Comparison of ENCODE assay signal across 15 mouse cellular contexts in genomic region chr11:85792534-85793215, GRCm38 (mm10). TPM values are rescaled to one million over a fixed set of nuclear protein-coding genes. Genes with fewer than 3 reads are reported as not detected.
DNase-seq lines count a peak whose midpoint lies in the region; ATAC-seq and TF ChIP-seq lines count a peak whose summit lies in the region.
"Had no signal": no experiment of that assay in that cellular context is flagged by ENCODE, and none has a peak within 500 bp of the region (broad histone marks: within the 10 kb centered on the region; RNA-seq: fewer than 3 reads in every experiment).

No protein-coding gene starts in this region.

- H3K9me3 ChIP-seq in liver, embryonic 11.5 days (ENCODE audit: control insufficient read depth, low read length): no peaks in the 10 kb centered on the region
- no peaks in the 10 kb centered on the region for H3K9me3 ChIP-seq in kidney, embryonic 15.5 days (replicated peaks)
- no peaks in the 10 kb centered on the region for H3K9me3 ChIP-seq in stomach, embryonic 15.5 days
- H3K9me3 ChIP-seq: forebrain, embryonic 13.5 days; G1E; midbrain, embryonic 12.5 days; neural tube, embryonic 12.5 days had no signal

- no peaks in the 10 kb centered on the region; the same call in 1 of the 2 replicates for H3K4me1 ChIP-seq in liver, adult 2 months (ENCODE audit: control insufficient read depth, insufficient read depth, low read length)
- H3K4me1 ChIP-seq in liver, embryonic 11.5 days (replicated peaks; ENCODE audit: control insufficient read depth, insufficient read depth, low read length): peaks cover 23% of the 10 kb centered on the region
- H3K4me1 ChIP-seq in kidney, embryonic 15.5 days: peaks cover 38% of the 10 kb centered on the region
- peaks cover 13% of the 10 kb centered on the region; the same call in 1 of the 2 replicates for H3K4me1 ChIP-seq in stomach, embryonic 15.5 days
- H3K4me1 ChIP-seq: forebrain, embryonic 13.5 days; midbrain, embryonic 12.5 days; neural tube, embryonic 12.5 days had no signal

- no peak for ATAC-seq in liver, embryonic 11.5 days (replicated peaks; ENCODE audit: low FRiP score)
- peak; percentile 88 for ATAC-seq in kidney, embryonic 15.5 days (replicated peaks; ENCODE audit: low FRiP score)
- peak; percentile 76 for ATAC-seq in stomach, embryonic 15.5 days (ENCODE audit: insufficient read depth, low FRiP score, low read depth)
- ATAC-seq: forebrain, embryonic 13.5 days had no signal

- H3K4me2 ChIP-seq in liver, embryonic 11.5 days: no peak overlapping the region
- H3K4me2 ChIP-seq in kidney, embryonic 15.5 days: no peak overlapping the region
- H3K4me2 ChIP-seq in stomach, embryonic 15.5 days: no peak overlapping the region
- H3K4me2 ChIP-seq: forebrain, embryonic 13.5 days; midbrain, embryonic 12.5 days; neural tube, embryonic 12.5 days had no signal

- H3K27ac ChIP-seq in liver, adult 2 months (replicated peaks; ENCODE audit: insufficient read depth, low read depth, low read length): no peak overlapping the region
- H3K27ac ChIP-seq in liver, embryonic 11.5 days (ENCODE audit: low read depth, low read length): no peak overlapping the region
- H3K27ac ChIP-seq in kidney, embryonic 15.5 days: peak overlapping the region; percentile 82
- H3K27ac ChIP-seq in stomach, embryonic 15.5 days: peak overlapping the region; percentile 52
- H3K27ac ChIP-seq: forebrain, embryonic 13.5 days; midbrain, embryonic 12.5 days; neural tube, embryonic 12.5 days had no signal

- H3K27me3 ChIP-seq in liver, adult 2 months (ENCODE audit: control insufficient read depth, insufficient read depth, low read length): no peaks in the 10 kb centered on the region
- H3K27me3 ChIP-seq in liver, embryonic 11.5 days (replicated peaks; ENCODE audit: control insufficient read depth, insufficient read depth, low read length): 0 out of 2 replicates have a peak, but pooled peaks cover 3% of the 10 kb centered on the region
- no peaks in the 10 kb centered on the region for H3K27me3 ChIP-seq in kidney, embryonic 15.5 days
- no peaks in the 10 kb centered on the region for H3K27me3 ChIP-seq in stomach, embryonic 15.5 days (replicated peaks)
- H3K27me3 ChIP-seq: forebrain, embryonic 13.5 days; midbrain, embryonic 12.5 days; neural tube, embryonic 12.5 days had no signal

- intact Hi-C loops in left cerebral cortex, postnatal 4 days (cut with DNase I): no loop called here

- H3K4me3 ChIP-seq in liver, adult 2 months (ENCODE audit: insufficient read depth, low read depth, low read length): no peak overlapping the region
- H3K4me3 ChIP-seq in liver, embryonic 11.5 days (ENCODE audit: low read depth, low read length): no peak overlapping the region
- H3K4me3 ChIP-seq in kidney, embryonic 15.5 days (replicated peaks): no peak overlapping the region
- H3K4me3 ChIP-seq in stomach, embryonic 15.5 days (replicated peaks): no peak overlapping the region
- H3K4me3 ChIP-seq: forebrain, embryonic 13.5 days; midbrain, embryonic 12.5 days; neural tube, embryonic 12.5 days had no signal

- peak; percentile 75 for DNase-seq in liver, adult 2 months (ENCODE audit: extremely low read depth, low read depth, low spot score)
- DNase-seq in liver, embryonic 11.5 days (ENCODE audit: low spot score): no peak
- peak; percentile 67 to 84 for DNase-seq in lung, adult 18-20 months
- DNase-seq in thymus, postnatal 0 days (ENCODE audit: low spot score): no peak
- no peak for DNase-seq in left cerebral cortex, postnatal 4 days
- no peak for DNase-seq in heart, adult 9 months (ENCODE audit: low spot score in 2 of 2)
- DNase-seq: gastrocnemius, postnatal 25 days; heart, postnatal 10 days had no signal

- WGBS in liver, adult 2 months: 33% methylated on average over 12 of the region's 12 CpGs
- 66% methylated on average over 12 of the region's 12 CpGs for WGBS in liver, embryonic 11.5 days
- 57% methylated on average over 12 of the region's 12 CpGs for WGBS in kidney, embryonic 15.5 days
- WGBS in stomach, embryonic 15.5 days: 63% methylated on average over 12 of the region's 12 CpGs

- no peaks in the 10 kb centered on the region for H3K36me3 ChIP-seq in liver, adult 2 months (ENCODE audit: control insufficient read depth, insufficient read depth, low read length)
- no peaks in the 10 kb centered on the region for H3K36me3 ChIP-seq in liver, embryonic 11.5 days (ENCODE audit: control insufficient read depth, insufficient read depth, low read length)
- no peaks in the 10 kb centered on the region for H3K36me3 ChIP-seq in kidney, embryonic 15.5 days
- no peaks in the 10 kb centered on the region for H3K36me3 ChIP-seq in stomach, embryonic 15.5 days
- H3K36me3 ChIP-seq: G1E; midbrain, embryonic 12.5 days; neural tube, embryonic 12.5 days had no signal

- no peaks in the 10 kb centered on the region for H3K79me2 ChIP-seq in liver, adult 2 months (ENCODE audit: control insufficient read depth, insufficient read depth, low read length)

- TF ChIP-seq POLR2A in liver, adult 2 months (IDR thresholded peaks at IDR 0.05; ENCODE audit: extremely low read depth, insufficient read depth, low read length): no peak

- no peak overlapping the region for H3K9ac ChIP-seq in liver, adult 2 months (ENCODE audit: low read depth, low read length)
- no peak overlapping the region for H3K9ac ChIP-seq in liver, embryonic 11.5 days (ENCODE audit: low read depth, low read length)
- no peak overlapping the region for H3K9ac ChIP-seq in kidney, embryonic 15.5 days
- no peak overlapping the region for H3K9ac ChIP-seq in stomach, embryonic 15.5 days
- H3K9ac ChIP-seq: forebrain, embryonic 13.5 days; midbrain, embryonic 12.5 days; neural tube, embryonic 12.5 days had no signal

- TF ChIP-seq CTCF in liver, adult 2 months (IDR thresholded peaks at IDR 0.05; ENCODE audit: low read depth, low read length): no peak

RNA-seq across cellular contexts. Expression of gene Tbx2, which starts 39.7 kb away (rescaled TPM):
- total RNA-seq in liver, adult 2 months (2014; rRNA removed): 1.3 and 1.4 TPM in 2 replicates
- polyA plus RNA-seq in liver, adult 2 months (2012; rRNA removed): 2.4 and 3.0 TPM in 2 replicates
- 2.7 and 3.2 TPM in 2 replicates for polyA plus RNA-seq in liver, embryonic 11.5 days (2014; fragmentation: Nextera tagmentation; extraction: Ambion mirVana)
- polyA plus RNA-seq in kidney, embryonic 15.5 days (2015; fragmentation: Nextera tagmentation; extraction: Ambion mirVana): 11.2 and 11.4 TPM in 2 replicates
- polyA plus RNA-seq in stomach, embryonic 15.5 days (2015; fragmentation: Nextera tagmentation; extraction: Ambion mirVana): 6.0 and 6.6 TPM in 2 replicates
- 0.58 and 1.0 TPM in 2 replicates for polyA plus RNA-seq in thymus, postnatal 0 days (2015; fragmentation: Nextera tagmentation; extraction: Ambion mirVana)
- total RNA-seq in left cerebral cortex, postnatal 4 days (2021): 1 to 10 TPM; 3.7 to 3.9 TPM

RNA-seq across cellular contexts. Expression of gene Gm11444, which starts 57.5 kb away (rescaled TPM):
- total RNA-seq in liver, adult 2 months (2014; rRNA removed): not detected in 2 replicates
- not detected in 2 replicates for polyA plus RNA-seq in liver, adult 2 months (2012; rRNA removed)
- polyA plus RNA-seq in liver, embryonic 11.5 days (2014; fragmentation: Nextera tagmentation; extraction: Ambion mirVana): not detected in 2 replicates
- not detected in 2 replicates for polyA plus RNA-seq in kidney, embryonic 15.5 days (2015; fragmentation: Nextera tagmentation; extraction: Ambion mirVana)
- not detected in 2 replicates for polyA plus RNA-seq in stomach, embryonic 15.5 days (2015; fragmentation: Nextera tagmentation; extraction: Ambion mirVana)
- not detected in 2 replicates for polyA plus RNA-seq in thymus, postnatal 0 days (2015; fragmentation: Nextera tagmentation; extraction: Ambion mirVana)
- not detected for total RNA-seq in left cerebral cortex, postnatal 4 days (2021)
- total RNA-seq: G1E; gastrocnemius, postnatal 25 days; heart, postnatal 10 days; left cerebral cortex, postnatal 14 days had no signal
- polyA plus RNA-seq: forebrain, embryonic 13.5 days; G1E; midbrain, embryonic 12.5 days; neural tube, embryonic 12.5 days had no signal

Comparison
In these comparisons a context has a peak if more than half of its experiments do, and no peak if none do; other contexts are left out.
1. DNase-seq: peak in liver, adult 2 months (single experiment) and lung, adult 18-20 months (2 of 2); none in liver, embryonic 11.5 days (single experiment), thymus, postnatal 0 days (single experiment), left cerebral cortex, postnatal 4 days (single experiment) and heart, adult 9 months (0 of 2).
2. H3K27ac ChIP-seq: peak in kidney, embryonic 15.5 days (single experiment) and stomach, embryonic 15.5 days (single experiment); none in liver, adult 2 months (single experiment) and liver, embryonic 11.5 days (single experiment).